Mouse (Mus musculus): ENCODE measurements around the gene Fam162a. TPM values are rescaled to one million over a fixed set of nuclear protein-coding genes. Genes with fewer than 3 reads are reported as not detected.
A peak's percentile ranks its signal among the peaks of the same experiment; 100 is the strongest.
"Not testable (repeated sequence)": the region's sequence is repeated elsewhere in the genome, so short reads cannot be mapped to it uniquely, and the experiment has no call there.

Gene Fam162a
- 100 to 1,000 TPM; 230 to 246 TPM for total RNA-seq (2021)

- DNase-seq, result peak; percentile 92 to 94
- intact Hi-C loops (cut with DNase I), result loop anchor here (1.0 to 10.0 kb wide), 4 partner anchors 30 to 753 kb away; partner anchors contain the start of genes Iqcb1, Parp14 and Wdr5b
Observed at GRCm38 (mm10) chr16:36071450-36072379, at the start of gene Fam162a, which contains the start of gene Ccdc58. Gene Fam162a, minus strand, starts transcription at chr16:36071594. Gene Ccdc58, plus strand, starts transcription at chr16:36071685.

GRCm38 (mm10) chr16:36115751-36116150, 44.4 kb upstream of the Fam162a start:
- DNase-seq; intact Hi-C loops (cut with DNase I): not testable (repeated sequence)

- DNase-seq; intact Hi-C loops (cut with DNase I): not testable (repeated sequence)
Observed at GRCm38 (mm10) chr16:36111486-36111885, 40.1 kb upstream of the Fam162a start.

- intact Hi-C loops (cut with DNase I), result no loop called here
- no peak for DNase-seq
Observed at GRCm38 (mm10) chr16:36102211-36102610, 30.8 kb upstream of the Fam162a start.

GRCm38 (mm10) chr16:36101526-36101925, 30.1 kb upstream of the Fam162a start:
- DNase-seq, result no peak
- intact Hi-C loops (cut with DNase I), result no loop called here

GRCm38 (mm10) chr16:36097813-36098499, 26.6 kb upstream of the Fam162a start:
- intact Hi-C loops (cut with DNase I); DNase-seq: not testable (repeated sequence)

- DNase-seq, result no peak
- intact Hi-C loops (cut with DNase I), result no loop called here
Observed at GRCm38 (mm10) chr16:36094079-36094478, 22.7 kb upstream of the Fam162a start.

GRCm38 (mm10) chr16:36090785-36091509, 19.6 kb upstream of the Fam162a start:
- DNase-seq, result no peak
- intact Hi-C loops (cut with DNase I), result no loop called here

- no peak for DNase-seq
- intact Hi-C loops (cut with DNase I), result no loop called here
Observed at GRCm38 (mm10) chr16:36089850-36090616, 18.6 kb upstream of the Fam162a start.

GRCm38 (mm10) chr16:36089065-36089464, 17.7 kb upstream of the Fam162a start:
- peak; percentile 9 to 17 for DNase-seq
- intact Hi-C loops (cut with DNase I), result no loop called here

- no peak for DNase-seq
- intact Hi-C loops (cut with DNase I), result no loop called here
Observed at GRCm38 (mm10) chr16:36087846-36088245, 16.5 kb upstream of the Fam162a start.

- DNase-seq, result no peak
- intact Hi-C loops (cut with DNase I), result loop anchor here (5.0 to 10.0 kb wide), 2 partner anchors 745 to 792 kb away; partner anchors contain the start of gene Iqcb1
Observed at GRCm38 (mm10) chr16:36079916-36080315, 8.5 kb upstream of the Fam162a start.

GRCm38 (mm10) chr16:36074772-36075171, 3.4 kb upstream of the Fam162a start:
- intact Hi-C loops (cut with DNase I), result loop anchor here (5.0 to 10.0 kb wide), 3 partner anchors 92 to 750 kb away; partner anchors contain the start of genes Iqcb1 and Parp14
- DNase-seq, result no peak

- intact Hi-C loops (cut with DNase I), result loop anchor here (5.0 to 10.0 kb wide), 3 partner anchors 90 to 752 kb away; partner anchors contain the start of genes Iqcb1 and Parp14
- DNase-seq, result no peak
Observed at GRCm38 (mm10) chr16:36072410-36073011, 1.1 kb upstream of the Fam162a start.

- DNase-seq, result no peak
- intact Hi-C loops (cut with DNase I), result loop anchor here (1.0 to 10.0 kb wide), 4 partner anchors 30 to 754 kb away; partner anchors contain the start of genes Iqcb1, Parp14 and Wdr5b
Observed at GRCm38 (mm10) chr16:36071071-36071449, 334 bp downstream of the Fam162a start.

- DNase-seq, result no peak
- intact Hi-C loops (cut with DNase I), result loop anchor here (5.0 to 10.0 kb wide), 3 partner anchors 88 to 755 kb away; partner anchors contain the start of genes Iqcb1 and Parp14
Observed at GRCm38 (mm10) chr16:36069819-36070575, 1.4 kb downstream of the Fam162a start.

- DNase-seq, result no peak
- intact Hi-C loops (cut with DNase I), result no loop called here
Observed at GRCm38 (mm10) chr16:36068356-36068755, 3.0 kb downstream of the Fam162a start.

GRCm38 (mm10) chr16:36067694-36068093, 3.7 kb downstream of the Fam162a start:
- no peak for DNase-seq
- intact Hi-C loops (cut with DNase I), result no loop called here
